Mouse (Mus musculus): Measurements from ENCODE around the gene Eefsec.

GRCm38 (mm10) chr6:88379756-88380155, 66.6 kb downstream of the Eefsec start:
- TF ChIP-seq POLR2A (IDR thresholded peaks at IDR 0.05; ENCODE audit: low read depth, low read length) (no peak), CTCF (IDR thresholded peaks at IDR 0.05; ENCODE audit: extremely low read depth, insufficient read length, insufficient replicate concordance, low read depth, low read length) (no peak)

Measured in small intestine, adult 2 months (tissue).